Mouse (Mus musculus) embryo, embryonic 10.5 days (tissue): Measurements from ENCODE around the gene Sord.

Experiments used
- DNase-seq: peaks from one replicate; pipeline ENCODE4 v3.0.0-alpha.2; 2015; ENCODE audit warnings: low spot score

The Sord gene

GRCm38 (mm10) chr2:122240735-122241134 is 6.2 kb downstream of the Sord start:
- DNase-seq, result no peak

GRCm38 (mm10) chr2:122241226-122241625 is 6.7 kb downstream of the Sord start:
- no peak for DNase-seq

- no peak for DNase-seq
These were observed 7.4 kb downstream of the Sord start for GRCm38 (mm10) chr2:122241935-122242334.

GRCm38 (mm10) chr2:122243671-122244131 is 9.2 kb downstream of the Sord start:
- peak; percentile 88 for DNase-seq

- no peak for DNase-seq
These were observed 13.2 kb downstream of the Sord start for GRCm38 (mm10) chr2:122247786-122248185.

- DNase-seq, result no peak
These were observed 21.4 kb downstream of the Sord start for GRCm38 (mm10) chr2:122255997-122256396.

- DNase-seq, result no peak
These were observed 26.2 kb downstream of the Sord start for GRCm38 (mm10) chr2:122260729-122261128.

- peak; percentile 75 for DNase-seq
These were observed 30.1 kb downstream of the Sord start for GRCm38 (mm10) chr2:122264690-122265089.

- no peak for DNase-seq
These were observed 32.1 kb downstream of the Sord start for GRCm38 (mm10) chr2:122266407-122267193.

GRCm38 (mm10) chr2:122278769-122279168 is 44.2 kb downstream of the Sord start:
- DNase-seq, result no peak

GRCm38 (mm10) chr2:122284091-122284490 is 49.5 kb downstream of the Sord start:
- DNase-seq, result no peak

GRCm38 (mm10) chr2:122286137-122286536 is 51.6 kb downstream of the Sord start:
- DNase-seq, result no peak

GRCm38 (mm10) chr2:122294916-122295315 is 60.4 kb downstream of the Sord start:
- DNase-seq, result peak; percentile 40

- peak; percentile 45 for DNase-seq
These were observed 62.9 kb downstream of the Sord start for GRCm38 (mm10) chr2:122297271-122298095.

GRCm38 (mm10) chr2:122298096-122298499 is 63.5 kb downstream of the Sord start, which contains the start of gene Duox2:
TSS of gene Duox2 (minus strand) at chr2:122298449.
- peak; percentile 42 for DNase-seq

- peak; percentile 42 for DNase-seq
These were observed 64.3 kb downstream of the Sord start, which contains the start of gene Duoxa2 for GRCm38 (mm10) chr2:122298596-122299490. TSS of gene Duoxa2 (plus strand) at chr2:122298900.

GRCm38 (mm10) chr2:122299911-122300655 is 65.5 kb downstream of the Sord start:
- DNase-seq, result peak; percentile 17

- no peak for DNase-seq
These were observed 66.1 kb downstream of the Sord start for GRCm38 (mm10) chr2:122300656-122301020.

- DNase-seq, result peak; percentile 48
These were observed 66.8 kb downstream of the Sord start for GRCm38 (mm10) chr2:122301081-122301920.

GRCm38 (mm10) chr2:122301921-122302573 is 67.5 kb downstream of the Sord start:
- DNase-seq, result no peak
